Mouse (Mus musculus) erythroblast, embryonic 14.5 days (primary cell): ENCODE results near the gene Fam19a3.

ENCODE experiments used
- GATA1 ChIP-seq: IDR thresholded peaks from 2 replicates; pipeline ENCODE4 v1.6.1; 2012; ENCODE audit warnings: low read length, inconsistent platforms, mixed read lengths
- TAL1 ChIP-seq: IDR thresholded peaks from 3 replicates; pipeline ENCODE4 v1.6.1; 2012; ENCODE audit warnings: low read length, inconsistent platforms, mixed read lengths

- TF ChIP-seq GATA1 (no peak), TAL1 (no peak)
These were observed 47.0 kb downstream of the Fam19a3 start for GRCm38 (mm10) chr3:104734654-104735053.
